Mouse (Mus musculus) liver, adult 2 months (tissue): ENCODE results near the gene Mob2.

Experiments
- CTCF ChIP-seq: fragments of 200-500 bp; IDR thresholded peaks from 2 replicates; pipeline ENCODE4 v1.5.1; 2011; ENCODE audit warnings: low read depth, low read length, control low read depth
- POLR2A ChIP-seq: fragments of 200-500 bp; IDR thresholded peaks from 2 replicates; pipeline ENCODE4 v1.6.1; 2011; ENCODE audit warnings: low read length, control low read depth; ENCODE audit not compliant: insufficient read depth; ENCODE audit errors: extremely low read depth

DNA sequence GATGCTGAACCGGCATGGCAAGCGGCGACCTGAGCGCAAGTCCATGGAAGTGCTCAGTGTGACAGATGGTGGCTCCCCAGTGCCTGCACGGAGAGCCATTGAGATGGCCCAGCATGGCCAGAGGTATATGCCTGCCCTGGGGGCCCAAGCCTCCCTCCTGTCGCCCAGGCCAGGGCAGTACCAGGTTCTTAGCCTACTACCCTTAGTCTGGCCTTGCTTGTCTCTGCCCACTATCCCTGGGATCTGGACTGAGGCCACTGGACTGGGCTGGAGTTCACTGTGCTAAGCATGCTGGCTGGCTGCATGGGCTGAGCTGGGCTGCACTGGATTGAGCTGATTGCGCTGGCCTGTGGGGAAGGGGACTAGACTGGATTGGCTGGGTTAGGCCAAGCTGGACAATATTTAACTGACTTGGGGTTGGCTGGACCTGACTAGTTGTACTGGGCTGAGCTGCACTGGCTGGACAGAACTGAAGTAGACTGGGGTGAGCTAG is 72.5 kb downstream of the Mob2 start:
- TF ChIP-seq CTCF (no peak), POLR2A (no peak)
